Mouse (Mus musculus): ENCODE data around the gene Sult4a1.

- no peak for TF ChIP-seq CTCF (IDR thresholded peaks at IDR 0.05; ENCODE audit: control insufficient read depth, insufficient read depth, low read length)
- no peak for TF ChIP-seq POLR2A (IDR thresholded peaks at IDR 0.05; ENCODE audit: borderline replicate concordance, control insufficient read depth, low read depth, low read length)
These were observed 34.0 kb upstream of the Sult4a1 start for GRCm38 (mm10) chr15:84139592-84140005.

All from bone marrow, adult 2 months (tissue).